Mouse (Mus musculus) 3134 (cell line): ENCODE results near the gene Rara.

Experiments used
- DNase-seq: peaks from one replicate; pipeline ENCODE4 v3.0.0-alpha.2; 2011; ENCODE audit warnings: low spot score; ENCODE audit not compliant: insufficient read length; ENCODE audit errors: extremely low read depth

Gene Rara

GRCm38 (mm10) chr11:98965416-98966077 is 37.9 kb downstream of the Rara start:
- no peak for DNase-seq

- DNase-seq = peak; percentile 89
Measured at GRCm38 (mm10) chr11:98966499-98967141, 39.0 kb downstream of the Rara start.

GRCm38 (mm10) chr11:98968079-98968478 is 40.5 kb downstream of the Rara start:
- no peak for DNase-seq

- no peak for DNase-seq
Measured at GRCm38 (mm10) chr11:98968716-98969495, 41.3 kb downstream of the Rara start.

GRCm38 (mm10) chr11:98969496-98969927 is 41.9 kb downstream of the Rara start:
- DNase-seq = no peak

- DNase-seq = no peak
Measured at GRCm38 (mm10) chr11:98970191-98970925, 42.7 kb downstream of the Rara start.

- DNase-seq = no peak
Measured at GRCm38 (mm10) chr11:98971316-98972031, 43.9 kb downstream of the Rara start.

- peak; percentile 53 for DNase-seq
Measured at GRCm38 (mm10) chr11:98972215-98972614, 44.6 kb downstream of the Rara start.

- DNase-seq = no peak
Measured at GRCm38 (mm10) chr11:98972801-98973360, 45.3 kb downstream of the Rara start.

GRCm38 (mm10) chr11:98973584-98973983 is 46.0 kb downstream of the Rara start:
- DNase-seq = no peak

- DNase-seq = no peak
Measured at GRCm38 (mm10) chr11:98974213-98974612, 46.6 kb downstream of the Rara start.

- DNase-seq = no peak
Measured at GRCm38 (mm10) chr11:98974871-98975719, 47.5 kb downstream of the Rara start.

- no peak for DNase-seq
Measured at GRCm38 (mm10) chr11:98978526-98979148, 51.0 kb downstream of the Rara start.

GRCm38 (mm10) chr11:98979356-98979755 is 51.7 kb downstream of the Rara start:
- DNase-seq = no peak

- no peak for DNase-seq
Measured at GRCm38 (mm10) chr11:98981289-98981996, 53.8 kb downstream of the Rara start.

- no peak for DNase-seq
Measured at GRCm38 (mm10) chr11:98981997-98982772, 54.6 kb downstream of the Rara start.

GRCm38 (mm10) chr11:98982773-98983133 is 55.1 kb downstream of the Rara start, which contains the start of gene Gjd3:
Gene Gjd3, minus strand, starts transcription at chr11:98983016.
- no peak for DNase-seq
